Mouse (Mus musculus) embryonic facial prominence, embryonic 14.5 days (tissue): ENCODE results near the gene Kidins220. TPM values are rescaled to one million over a fixed set of nuclear protein-coding genes. Genes with fewer than 3 reads are reported as not detected.

Experiments
- ATAC-seq: fragments of 200-750 bp; cut with Nextera tagmentation; 2 replicates; pipeline ENCODE4 v1.8.0; 2017; ENCODE audit warnings: low read depth, moderate number of reproducible peaks, moderate TSS enrichment
- DNase-seq: peaks from one replicate; pipeline ENCODE4 v3.0.0-alpha.2; 2015; ENCODE audit warnings: low spot score
- H3K27ac ChIP-seq: fragments of 300-500 bp; sonication (generic); replicated peaks from 2 replicates; pipeline ENCODE4 v1.5.1; 2014; ENCODE audit warnings: low read depth, mild to moderate bottlenecking, low read length, moderate library complexity
- H3K27me3 ChIP-seq: fragments of 300-500 bp; sonication (generic); replicated peaks from 2 replicates; pipeline ENCODE4 v1.6.1; 2014; ENCODE audit warnings: low read length; ENCODE audit not compliant: control insufficient read depth, insufficient read depth
- H3K36me3 ChIP-seq: fragments of 300-500 bp; sonication (generic); 2 replicates; pipeline ENCODE4 v1.6.1; 2014; ENCODE audit warnings: low read length, mixed read lengths; ENCODE audit not compliant: control insufficient read depth, insufficient read depth
- H3K4me1 ChIP-seq: fragments of 300-500 bp; sonication (generic); 2 replicates; pipeline ENCODE4 v1.6.1; 2014; ENCODE audit warnings: antibody characterized with exemption, low read length; ENCODE audit not compliant: control insufficient read depth, insufficient read depth
- H3K4me2 ChIP-seq: fragments of 300-500 bp; sonication (generic); 2 replicates; pipeline ENCODE4 v1.6.1; 2014; ENCODE audit warnings: low read depth, mild to moderate bottlenecking, low read length, moderate library complexity, mixed read lengths
- H3K4me3 ChIP-seq: fragments of 300-500 bp; sonication (generic); 2 replicates; pipeline ENCODE4 v1.5.1; 2014; ENCODE audit warnings: low read depth, mild to moderate bottlenecking, low read length
- H3K9ac ChIP-seq: fragments of 300-500 bp; sonication (generic); 2 replicates; pipeline ENCODE4 v1.6.1; 2014; ENCODE audit warnings: low read depth, mild to moderate bottlenecking, low read length, moderate library complexity, mixed read lengths
- H3K9me3 ChIP-seq: fragments of 300-500 bp; sonication (generic); 2 replicates; pipeline ENCODE4 v1.6.1; 2016; ENCODE audit warnings: low read length; ENCODE audit not compliant: control insufficient read depth
- WGBS: fragments of 180-500 bp; shearing (Covaris S2); extraction: QIAGEN DNeasy Blood & Tissue Kit; methylation state at CpG from one replicate; pipeline ENCODE4 v1.1.7; 2014; 5-methylcytosine and 5-hydroxymethylcytosine counted together
- polyA plus RNA-seq: library from polyadenylated mRNA; unstranded; fragments of >200 nt; fragmentation: Nextera tagmentation; extraction: Ambion mirVana; gene quantifications from 2 replicates; pipeline ENCODE4 v1.2.1, GENCODE M21; 2014

Kidins220 gene
- polyA plus RNA-seq, 1 experiment from 2014 or later: 38.4 TPM

- Histone ChIP-seq H3K9ac (no peak overlapping the region), H3K4me3 (no peak overlapping the region), H3K4me1 (no peaks in the 10 kb centered on the region), H3K27ac (no peak overlapping the region), H3K36me3 (peaks cover 47% of the 10 kb centered on the region), H3K27me3 (no peaks in the 10 kb centered on the region), H3K4me2 (no peak overlapping the region), H3K9me3 (no peaks in the 10 kb centered on the region)
- WGBS: 48% methylated on average over 6 of the region's 6 CpGs
- ATAC-seq: no peak
- peak; percentile 56 for DNase-seq
These were observed 22.6 kb upstream of the Kidins220 start for GRCm38 (mm10) chr12:24952147-24952546.

GRCm38 (mm10) chr12:24955137-24955536, 19.6 kb upstream of the Kidins220 start:
- no peaks in the 10 kb centered on the region for H3K27me3 ChIP-seq
- DNase-seq (no peak), ATAC-seq (no peak)
- 81% methylated on average over 9 of the region's 9 CpGs for WGBS
- no peaks in the 10 kb centered on the region for H3K9me3 ChIP-seq
- no peak overlapping the region for H3K27ac ChIP-seq
- no peak overlapping the region for H3K4me2 ChIP-seq
- no peak overlapping the region for H3K9ac ChIP-seq
- H3K4me1 ChIP-seq: no peaks in the 10 kb centered on the region
- no peak overlapping the region for H3K4me3 ChIP-seq
- peaks cover 65% of the 10 kb centered on the region for H3K36me3 ChIP-seq

- no peak overlapping the region for H3K4me3 ChIP-seq
- H3K36me3 ChIP-seq: peaks cover 42% of the 10 kb centered on the region
- DNase-seq (no peak), ATAC-seq (no peak)
- no peaks in the 10 kb centered on the region for H3K9me3 ChIP-seq
- H3K9ac ChIP-seq: no peak overlapping the region
- no peaks in the 10 kb centered on the region for H3K4me1 ChIP-seq
- no peak overlapping the region for H3K27ac ChIP-seq
- 93% methylated on average over 3 of the region's 3 CpGs for WGBS
- H3K4me2 ChIP-seq: no peak overlapping the region
- no peaks in the 10 kb centered on the region for H3K27me3 ChIP-seq
These were observed 16.2 kb upstream of the Kidins220 start for GRCm38 (mm10) chr12:24958526-24958925.

DNA sequence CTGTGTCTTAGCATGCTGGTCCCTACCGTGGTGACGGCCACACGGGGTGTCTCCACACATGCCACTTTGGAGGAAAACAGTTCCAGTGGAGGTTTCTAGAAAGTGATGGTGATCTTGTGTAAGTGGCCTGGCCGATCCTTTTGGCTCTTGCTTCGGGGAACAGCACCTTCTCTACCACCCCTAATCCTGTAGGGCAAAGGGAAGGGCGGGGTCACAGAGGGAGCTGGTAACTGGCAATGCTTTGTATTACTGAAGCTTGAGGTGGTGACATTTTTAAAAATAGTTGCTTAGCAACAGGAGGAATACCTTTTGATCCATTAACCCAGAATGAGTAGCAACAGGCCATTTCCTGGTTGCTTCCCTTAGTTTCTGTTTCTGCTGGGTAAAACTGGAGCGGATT, 12.9 kb upstream of the Kidins220 start:
- Histone ChIP-seq H3K4me3 (no peak overlapping the region), H3K36me3 (peaks cover 19% of the 10 kb centered on the region), H3K4me2 (no peak overlapping the region), H3K27me3 (no peaks in the 10 kb centered on the region), H3K9ac (no peak overlapping the region), H3K27ac (no peak overlapping the region), H3K9me3 (no peaks in the 10 kb centered on the region), H3K4me1 (no peaks in the 10 kb centered on the region)
- no peak for DNase-seq
- no peak for ATAC-seq
- whole genome bisulfite sequencing: 92% methylated on average over 7 of the region's 7 CpGs

GRCm38 (mm10) chr12:24962362-24962967, 12.3 kb upstream of the Kidins220 start:
- no peak overlapping the region for H3K4me2 ChIP-seq
- no peak overlapping the region for H3K4me3 ChIP-seq
- no peaks in the 10 kb centered on the region for H3K27me3 ChIP-seq
- no peaks in the 10 kb centered on the region for H3K9me3 ChIP-seq
- 74% methylated on average over 11 of the region's 11 CpGs for whole genome bisulfite sequencing
- H3K4me1 ChIP-seq: no peaks in the 10 kb centered on the region
- no peak overlapping the region for H3K9ac ChIP-seq
- no peak overlapping the region for H3K27ac ChIP-seq
- H3K36me3 ChIP-seq: peaks cover 16% of the 10 kb centered on the region
- no peak for DNase-seq
- no peak for ATAC-seq

DNA sequence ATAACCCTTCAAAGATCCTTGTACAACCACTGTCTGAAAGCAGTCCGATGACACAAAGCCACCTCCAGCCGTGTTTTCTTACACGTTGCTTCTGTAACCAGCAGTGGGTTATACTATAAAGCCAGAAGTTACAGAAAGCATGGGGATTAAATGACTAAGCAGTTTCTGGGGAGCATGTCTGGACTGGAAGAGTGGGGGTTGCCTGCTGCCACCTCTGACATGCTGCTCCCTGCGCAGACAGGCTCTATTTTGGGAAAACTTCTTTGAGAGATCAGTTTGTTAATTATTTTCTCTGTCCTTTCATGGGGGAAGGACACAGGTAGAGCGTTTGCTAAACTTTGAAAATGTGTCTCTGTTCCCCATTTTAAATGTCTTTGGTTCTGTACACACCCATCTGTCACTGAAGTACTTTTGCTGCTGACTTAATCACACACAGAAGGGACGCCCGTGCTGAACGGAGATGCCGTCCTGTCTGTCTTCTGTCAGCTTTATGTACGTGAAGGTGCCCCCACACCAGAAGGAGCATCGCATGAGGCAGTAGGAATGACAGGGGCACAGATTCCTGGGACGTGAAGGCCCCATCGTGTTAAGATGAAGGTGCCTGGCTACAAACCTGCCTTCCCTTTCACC, 11.2 kb upstream of the Kidins220 start:
- Histone ChIP-seq H3K9me3 (no peaks in the 10 kb centered on the region), H3K4me1 (no peaks in the 10 kb centered on the region), H3K9ac (no peak overlapping the region), H3K27ac (peak overlapping the region; percentile 29; the same call in 1 of the 2 replicates), H3K36me3 (0 out of 2 replicates have a peak, but pooled peaks cover 8% of the 10 kb centered on the region), H3K4me3 (no peak overlapping the region), H3K27me3 (no peaks in the 10 kb centered on the region), H3K4me2 (peak overlapping the region; percentile 6; the same call in 1 of the 2 replicates)
- ATAC-seq (peak; percentile 43; the same call in 1 of the 2 replicates), DNase-seq (peak; percentile 66)
- 64% methylated on average over 13 of the region's 13 CpGs for WGBS

DNA sequence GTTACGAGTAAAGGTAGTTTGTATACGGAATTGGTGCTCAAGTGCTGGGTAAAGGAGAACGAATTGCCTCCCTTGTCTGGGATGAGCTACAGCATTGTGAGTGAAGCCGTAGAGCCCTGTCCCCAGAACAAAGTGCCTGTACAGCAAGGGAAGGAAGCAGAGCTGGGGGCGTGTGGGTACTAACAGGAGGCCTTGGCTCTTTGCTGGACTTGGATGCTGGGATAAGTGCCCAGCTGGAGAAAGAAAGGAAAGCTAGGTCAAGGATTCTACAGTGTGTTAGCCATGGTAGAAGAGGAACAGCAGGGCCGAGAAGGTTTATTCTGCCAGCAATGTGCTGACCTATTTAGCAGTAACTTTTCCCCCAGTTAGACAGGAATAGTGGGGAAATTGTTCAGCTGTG, 9.3 kb upstream of the Kidins220 start:
- Histone ChIP-seq H3K9ac (no peak overlapping the region), H3K27me3 (no peaks in the 10 kb centered on the region), H3K27ac (no peak overlapping the region), H3K9me3 (no peaks in the 10 kb centered on the region), H3K36me3 (no peaks in the 10 kb centered on the region), H3K4me2 (no peak overlapping the region), H3K4me1 (no peaks in the 10 kb centered on the region), H3K4me3 (no peak overlapping the region)
- DNase-seq (no peak), ATAC-seq (no peak)
- WGBS: 86% methylated on average over 6 of the region's 6 CpGs

DNA sequence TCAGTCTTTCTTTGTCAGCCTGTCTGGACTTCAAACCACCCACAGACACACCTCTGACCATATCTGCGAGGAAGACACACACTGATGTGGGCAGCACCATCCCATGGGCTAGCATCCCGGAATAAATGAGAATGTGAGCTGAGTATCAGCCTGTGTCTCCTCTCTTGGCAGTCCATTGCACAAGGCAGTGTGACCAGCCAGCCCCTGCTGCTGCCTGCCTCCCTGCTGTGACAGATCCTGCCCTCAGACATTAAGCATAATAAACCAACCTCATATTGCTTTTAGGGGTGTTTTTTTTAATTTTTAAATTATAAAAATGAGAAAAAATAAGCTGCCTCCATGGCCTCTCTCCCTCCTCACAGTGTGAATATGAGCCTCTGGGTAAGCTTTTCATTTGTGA, 8.7 kb upstream of the Kidins220 start:
- Histone ChIP-seq H3K27ac (no peak overlapping the region), H3K4me3 (no peak overlapping the region), H3K27me3 (no peaks in the 10 kb centered on the region), H3K36me3 (no peaks in the 10 kb centered on the region), H3K4me2 (no peak overlapping the region), H3K9ac (no peak overlapping the region), H3K4me1 (no peaks in the 10 kb centered on the region), H3K9me3 (no peaks in the 10 kb centered on the region)
- 98% methylated on average over 2 of the region's 2 CpGs for WGBS
- no peak for DNase-seq
- ATAC-seq: no peak
